Mouse (Mus musculus) thymus, postnatal 0 days (tissue): ENCODE measurements around the gene Fam227b. TPM values are rescaled to one million over a fixed set of nuclear protein-coding genes. Genes with fewer than 3 reads are reported as not detected.

Experiments used
- DNase-seq: peaks from one replicate; pipeline ENCODE4 v3.0.0-alpha.2; 2015; ENCODE audit warnings: low spot score
- polyA plus RNA-seq: library from polyadenylated mRNA; unstranded; fragments of >200 nt; fragmentation: Nextera tagmentation; extraction: Ambion mirVana; gene quantifications from 2 replicates; pipeline ENCODE4 v1.2.1, GENCODE M21; 2015

Gene Fam227b
- polyA plus RNA-seq, 1 experiment from 2014 or later: not detected

DNA sequence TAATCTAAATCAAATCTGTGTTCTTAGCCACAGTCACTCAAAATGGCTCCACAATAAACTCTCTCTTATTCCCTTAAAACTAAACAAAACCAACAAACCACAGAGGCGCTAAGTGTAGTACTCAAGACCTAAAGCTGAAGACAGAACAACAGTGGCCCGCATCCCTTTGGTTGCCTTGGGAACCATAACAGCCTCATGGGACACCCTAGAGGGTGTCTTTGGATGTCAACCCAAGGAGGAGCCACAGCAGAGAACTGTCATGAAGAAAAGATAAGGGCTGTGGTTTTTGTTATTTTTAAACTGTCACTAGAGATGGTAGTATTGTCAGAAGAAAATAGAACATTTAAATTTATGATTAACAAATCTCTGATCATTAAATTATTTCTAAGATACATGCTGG lies 145.1 kb downstream of the Fam227b start:
- DNase-seq: no peak

DNA sequence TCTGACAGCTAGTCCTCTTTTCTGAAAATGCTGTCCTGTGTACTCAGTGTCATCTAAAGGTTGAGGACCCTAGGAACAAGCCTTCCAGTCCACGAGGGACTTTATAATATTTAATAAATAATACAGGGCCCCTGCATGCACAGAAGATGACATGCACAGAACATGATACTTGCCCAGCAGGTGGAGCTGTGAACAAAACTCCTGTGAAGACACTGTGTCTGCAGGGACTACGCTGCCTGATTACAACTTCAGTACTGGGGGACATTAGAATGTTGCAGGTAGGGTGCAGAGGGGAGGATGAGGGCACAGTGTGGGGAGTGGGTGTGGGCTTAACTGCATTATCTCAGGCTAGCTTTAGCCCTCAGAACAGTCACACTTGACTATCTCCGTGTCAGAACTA lies 145.7 kb downstream of the Fam227b start:
- peak; percentile 41 for DNase-seq

DNA sequence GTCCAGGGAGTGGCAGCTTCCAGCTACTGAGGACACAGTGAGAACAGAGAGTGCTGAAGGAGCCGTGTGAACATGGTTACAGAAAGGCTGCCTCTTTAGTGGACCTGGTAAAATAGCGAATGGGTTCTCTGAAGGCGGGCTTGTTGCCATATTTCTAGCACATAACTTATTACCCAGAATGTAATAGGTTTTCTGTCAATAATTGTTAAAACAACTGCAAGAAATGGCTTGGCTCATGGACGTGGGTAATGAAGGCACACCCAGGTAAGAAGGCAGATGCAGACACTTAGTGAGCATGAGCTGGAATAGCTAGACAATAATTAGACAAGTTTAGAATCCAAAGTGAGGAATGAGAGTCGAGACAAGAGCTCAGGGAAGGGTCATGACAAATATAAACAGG lies 149.5 kb downstream of the Fam227b start:
- no peak for DNase-seq

DNA sequence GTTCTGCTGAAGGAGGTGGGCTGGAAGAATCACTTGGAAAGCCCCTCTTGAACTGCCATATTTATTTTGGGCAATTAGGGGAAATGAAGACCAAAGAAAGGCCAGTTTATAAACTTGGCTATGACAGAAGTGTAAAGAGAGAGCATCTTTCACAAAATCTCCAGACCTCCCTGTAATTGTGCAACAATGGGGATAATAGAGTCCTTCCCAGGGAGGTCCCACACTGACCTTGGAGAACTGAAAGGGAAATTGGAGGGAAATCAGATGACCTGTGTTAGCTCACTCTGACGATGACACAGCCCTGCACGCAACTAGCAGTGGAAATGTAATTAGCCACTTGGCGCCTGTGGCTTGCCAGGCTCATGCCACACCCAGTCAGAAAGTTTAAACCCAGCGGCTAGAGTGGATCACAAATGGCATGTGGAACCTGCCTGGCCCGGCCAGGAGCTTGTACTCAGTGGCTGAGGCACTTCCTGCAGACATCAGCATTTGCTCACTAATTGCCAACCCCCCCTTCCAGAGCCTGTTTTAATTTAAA lies 175.9 kb downstream of the Fam227b start:
- DNase-seq: no peak

DNA sequence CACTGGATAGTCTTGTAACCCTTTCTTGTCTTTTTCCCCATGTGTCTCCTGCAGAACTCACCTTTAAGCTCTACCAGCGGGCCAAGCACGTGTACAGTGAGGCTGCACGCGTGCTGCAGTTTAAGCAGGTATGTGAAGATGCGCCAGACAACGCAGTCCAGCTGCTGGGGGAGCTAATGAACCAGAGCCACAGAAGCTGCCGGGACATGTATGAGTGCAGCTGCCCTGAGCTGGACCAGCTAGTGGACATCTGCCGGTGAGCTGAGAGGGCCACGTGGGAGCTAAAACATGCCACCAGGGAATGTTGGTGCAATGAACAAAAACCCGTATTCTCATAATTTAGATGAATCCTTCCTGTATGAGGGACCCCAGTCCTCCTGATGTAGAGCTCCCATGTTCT lies 176.6 kb downstream of the Fam227b start:
- DNase-seq: no peak

DNA sequence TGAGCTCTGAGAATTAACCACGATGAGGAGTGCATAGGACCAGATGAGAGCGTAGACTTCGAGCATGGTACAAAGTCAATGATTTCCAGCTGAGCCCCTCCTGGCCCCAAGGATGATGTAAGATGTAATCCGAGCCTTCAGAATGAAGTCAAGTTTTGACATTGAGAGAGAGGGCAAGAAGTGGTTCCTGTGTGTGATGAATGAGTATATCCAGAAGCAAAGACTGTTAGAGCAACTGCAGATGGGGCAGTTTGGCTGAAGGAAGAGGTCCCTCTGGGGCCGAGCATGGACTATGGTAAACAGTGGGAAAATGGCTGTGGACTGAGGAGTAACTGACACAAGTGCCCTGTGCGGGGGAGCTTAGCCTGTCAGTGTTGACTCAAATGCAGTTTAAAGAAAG lies 178.6 kb downstream of the Fam227b start:
- no peak for DNase-seq

DNA sequence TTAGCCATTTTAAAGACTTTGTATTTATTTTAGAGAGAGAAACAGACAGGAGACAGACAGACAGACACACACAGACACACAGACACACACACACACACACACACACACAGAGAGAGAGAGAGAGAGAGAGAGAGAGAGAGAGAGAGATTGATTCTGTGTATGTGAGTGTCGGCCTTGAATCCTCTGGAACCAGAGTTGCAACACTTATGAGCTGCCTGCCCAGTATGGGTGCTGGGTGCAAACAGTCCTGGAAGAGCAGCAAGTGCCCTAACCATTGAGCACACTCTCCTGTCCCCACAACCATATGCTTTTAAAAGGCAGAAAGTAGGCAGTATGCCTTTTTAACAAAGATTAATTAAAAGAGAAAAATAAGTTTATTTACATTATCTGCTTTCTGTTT lies 183.0 kb downstream of the Fam227b start:
- DNase-seq: no peak

DNA sequence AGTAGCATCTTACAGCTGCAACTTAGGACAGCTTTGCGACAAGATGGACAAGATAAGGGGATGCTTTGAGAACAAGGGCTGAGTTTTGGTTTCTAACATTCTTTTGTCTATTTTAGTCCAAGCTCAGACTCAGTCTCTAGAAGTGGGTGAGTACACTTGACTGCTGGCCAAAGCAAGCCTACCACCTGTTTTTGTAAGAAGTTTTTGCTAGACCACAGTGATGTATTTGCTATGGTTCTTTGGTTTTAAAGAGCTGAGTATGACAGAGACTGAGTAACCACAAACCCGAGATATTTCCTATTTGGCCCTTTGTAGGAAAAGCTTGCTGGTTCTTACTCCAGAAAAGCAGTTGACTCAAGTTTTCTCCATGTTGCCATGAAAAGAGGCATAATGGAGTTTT lies 203.6 kb downstream of the Fam227b start:
- no peak for DNase-seq

DNA sequence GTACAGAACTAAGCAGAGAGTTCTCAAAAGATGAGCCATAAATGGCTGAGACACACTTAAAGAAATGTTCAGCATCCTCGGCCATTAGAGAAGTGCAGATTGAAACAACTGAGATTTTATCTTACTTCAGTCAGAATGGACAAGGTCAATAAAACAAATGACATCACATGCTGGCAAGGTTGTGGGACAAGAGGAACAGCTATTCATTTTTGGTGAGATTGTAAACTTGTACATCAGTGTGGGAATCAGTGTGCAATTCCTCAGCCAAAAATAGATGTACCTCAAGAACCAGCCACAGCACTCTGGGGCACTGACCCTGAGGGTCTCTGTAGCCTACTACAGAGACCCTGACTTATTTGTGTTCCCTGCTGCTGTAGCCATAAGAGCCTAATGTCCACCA lies 208.5 kb downstream of the Fam227b start:
- no peak for DNase-seq

DNA sequence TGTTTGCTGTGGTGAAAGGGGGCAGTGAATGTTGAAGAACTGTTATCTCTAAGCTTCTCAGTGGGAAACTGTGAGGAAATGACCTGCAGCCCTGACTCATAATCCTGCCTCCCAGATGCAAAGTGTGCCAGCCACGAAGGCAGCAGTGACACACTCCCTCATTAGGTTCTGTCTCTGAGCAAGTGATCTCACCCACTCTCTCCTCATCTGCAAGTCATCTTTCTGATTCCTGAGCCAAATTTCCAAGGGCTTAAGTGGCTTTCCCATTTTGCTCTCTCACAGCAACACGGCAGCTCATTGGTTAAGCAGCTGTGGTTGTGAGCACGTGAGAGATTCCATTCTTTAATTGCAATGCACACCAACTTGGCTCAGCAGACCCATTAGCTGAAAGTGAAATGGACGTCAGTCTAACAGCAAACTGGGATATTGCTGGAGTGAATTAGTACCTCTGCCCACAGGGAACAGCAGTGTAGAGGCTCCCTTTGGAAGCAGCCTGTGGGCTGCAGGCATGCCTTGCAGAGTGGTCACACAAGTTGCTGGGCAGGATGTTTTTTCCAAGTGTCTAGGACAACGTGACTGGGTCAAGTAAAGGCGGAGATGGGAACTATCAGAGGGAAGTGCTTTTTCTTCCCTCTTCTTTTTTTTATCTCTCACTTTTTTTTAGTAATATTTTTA lies 210.6 kb downstream of the Fam227b start:
- no peak for DNase-seq

DNA sequence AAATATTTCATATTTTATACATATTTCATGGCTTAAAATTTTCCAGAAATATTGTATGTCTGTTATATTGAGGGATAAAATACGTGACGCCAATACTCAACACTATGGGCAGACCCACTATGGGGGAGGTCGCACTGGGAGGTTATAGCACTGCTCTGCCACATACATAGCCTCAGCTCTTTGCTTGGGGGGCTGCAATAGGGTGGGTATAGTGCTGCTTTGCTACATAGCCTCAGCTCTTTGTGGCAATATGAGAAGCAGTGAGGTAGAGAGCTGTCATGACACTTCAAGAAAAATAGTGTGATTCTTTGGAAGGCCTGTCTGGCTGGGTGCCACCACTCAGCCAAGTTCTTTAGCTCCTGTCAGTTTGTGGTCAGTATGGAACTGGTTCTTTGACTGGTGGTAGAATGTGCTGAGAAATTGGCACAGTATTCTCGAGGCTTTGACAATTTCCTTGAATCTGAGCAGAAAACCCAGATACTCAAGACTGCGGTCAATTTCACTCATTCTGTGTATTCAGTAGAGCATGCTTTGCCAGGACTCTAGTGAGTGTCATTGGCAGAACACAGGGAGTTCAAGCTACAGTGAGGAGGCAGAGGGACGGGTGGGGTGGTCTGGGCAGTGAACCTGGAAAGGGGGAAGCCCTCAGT lies 212.7 kb downstream of the Fam227b start:
- no peak for DNase-seq

DNA sequence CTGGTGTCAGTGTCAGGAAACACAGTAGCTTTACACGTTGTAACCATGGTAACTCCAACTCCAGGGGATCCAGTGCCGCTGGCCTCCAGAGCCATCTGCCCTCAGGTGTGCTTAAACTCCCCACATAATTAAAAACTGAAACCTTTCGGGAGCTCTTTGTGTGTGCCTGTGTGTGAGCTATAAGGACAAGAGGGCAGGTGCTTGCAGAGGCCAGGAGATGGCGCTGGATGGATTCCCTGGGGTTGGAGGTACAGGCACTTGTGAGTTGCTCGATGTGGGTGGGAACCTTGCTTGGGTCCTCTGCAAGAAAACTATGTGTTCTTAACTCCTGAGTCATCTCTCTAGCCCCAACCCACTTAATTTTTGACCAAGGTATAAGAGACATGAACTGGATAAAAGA lies 215.4 kb downstream of the Fam227b start:
- DNase-seq: no peak

DNA sequence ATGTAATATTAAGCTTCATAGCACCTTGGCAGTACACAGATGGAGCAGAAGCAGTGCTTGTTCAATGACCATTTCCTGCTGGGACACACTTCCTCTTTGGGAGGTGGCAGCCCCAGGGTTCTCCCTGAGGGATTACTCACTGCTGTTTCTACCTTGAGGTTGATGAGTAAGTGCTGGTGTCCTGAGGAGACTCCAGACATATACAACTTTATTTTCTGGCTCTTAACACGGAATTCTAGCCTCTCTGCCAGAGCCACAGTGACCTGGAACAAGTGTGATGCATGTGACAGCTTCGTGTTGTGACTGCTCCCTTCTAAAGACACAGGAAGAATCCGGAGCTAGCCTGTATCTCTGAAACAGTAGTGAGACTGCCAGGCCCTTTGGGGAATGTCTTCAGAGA lies 217.8 kb downstream of the Fam227b start:
- DNase-seq: no peak

Other genes with a start within 250 kb of the Fam227b start
- gene Fgf7, start 117.3 kb downstream of the Fam227b start, polyA plus RNA-seq: 0.49 and 0.79 TPM in 2 replicates
- 23.9 and 25.7 TPM in 2 replicates for gene Dtwd1, start 137 bp upstream of the Fam227b start, polyA plus RNA-seq
- not detected in 2 replicates for gene Gm17555, start 63.1 kb upstream of the Fam227b start, polyA plus RNA-seq